Mouse (Mus musculus) lung, postnatal 0 days (tissue): ENCODE measurements around the gene Gtpbp6. TPM values are rescaled to one million over a fixed set of nuclear protein-coding genes. Genes with fewer than 3 reads are reported as not detected.
A peak's percentile ranks its signal among the peaks of the same experiment; 100 is the strongest.
"Not testable (repeated sequence)": the region's sequence is repeated elsewhere in the genome, so short reads cannot be mapped to it uniquely, and the experiment has no call there.

Source experiments
- ATAC-seq: fragments of 200-750 bp; cut with Nextera tagmentation; 2 replicates; pipeline ENCODE4 v1.8.0; 2017; ENCODE audit warnings: moderate library complexity
- DNase-seq: peaks from one replicate; pipeline ENCODE4 v3.0.0-alpha.2; 2016; ENCODE audit warnings: low spot score
- H3K27ac ChIP-seq: fragments of 300-500 bp; sonication (generic); 2 replicates; pipeline ENCODE4 v1.5.1; 2014; ENCODE audit warnings: antibody characterized with exemption, mild to moderate bottlenecking, low read length, mixed read lengths
- H3K27me3 ChIP-seq: fragments of 300-500 bp; sonication (generic); replicated peaks from 2 replicates; pipeline ENCODE4 v1.6.1; 2014; ENCODE audit warnings: low read length, mixed read lengths; ENCODE audit not compliant: insufficient read depth
- H3K36me3 ChIP-seq: fragments of 300-500 bp; sonication (generic); 2 replicates; pipeline ENCODE4 v1.6.1; 2014; ENCODE audit warnings: low read length, mixed read lengths; ENCODE audit not compliant: insufficient read depth
- H3K4me1 ChIP-seq: fragments of 300-500 bp; sonication (generic); 2 replicates; pipeline ENCODE4 v1.6.1; 2014; ENCODE audit warnings: antibody characterized with exemption, low read depth, low read length, mixed read lengths; ENCODE audit not compliant: insufficient read depth
- H3K4me2 ChIP-seq: fragments of 300-500 bp; sonication (generic); replicated peaks from 2 replicates; pipeline ENCODE4 v1.6.1; 2014; ENCODE audit warnings: low read depth, mild to moderate bottlenecking, low read length, moderate library complexity, mixed read lengths
- H3K4me3 ChIP-seq: fragments of 300-500 bp; sonication (generic); 2 replicates; pipeline ENCODE4 v1.5.1; 2014; ENCODE audit warnings: low read depth, low read length
- H3K9ac ChIP-seq: fragments of 300-500 bp; sonication (generic); replicated peaks from 2 replicates; pipeline ENCODE4 v1.6.1; 2014; ENCODE audit warnings: low read depth, mild to moderate bottlenecking
- H3K9me3 ChIP-seq: fragments of 300-500 bp; sonication (generic); 2 replicates; pipeline ENCODE4 v1.6.1; 2016; ENCODE audit warnings: low read length, mixed read lengths
- CTCF ChIP-seq: IDR thresholded peaks from 2 replicates; pipeline ENCODE4 v1.5.1; 2016; ENCODE audit warnings: antibody characterized with exemption, mild to moderate bottlenecking
- EP300 ChIP-seq: IDR thresholded peaks from 2 replicates; pipeline ENCODE4 v1.6.1; 2016; ENCODE audit warnings: antibody characterized with exemption, mild to moderate bottlenecking, control low read depth
- WGBS: fragments of 180-500 bp; shearing (Covaris S2); extraction: QIAGEN DNeasy Blood & Tissue Kit; methylation state at CpG from one replicate; pipeline ENCODE4 v1.1.7; 2014; 5-methylcytosine and 5-hydroxymethylcytosine counted together
- polyA plus RNA-seq: library from polyadenylated mRNA; unstranded; fragments of >200 nt; fragmentation: Nextera tagmentation; extraction: Ambion mirVana; gene quantifications from 2 replicates; pipeline ENCODE4 v1.2.1, GENCODE M21; 2015

Gene Gtpbp6
- polyA plus RNA-seq, 1 experiment from 2014 or later = 30.9 TPM

DNA sequence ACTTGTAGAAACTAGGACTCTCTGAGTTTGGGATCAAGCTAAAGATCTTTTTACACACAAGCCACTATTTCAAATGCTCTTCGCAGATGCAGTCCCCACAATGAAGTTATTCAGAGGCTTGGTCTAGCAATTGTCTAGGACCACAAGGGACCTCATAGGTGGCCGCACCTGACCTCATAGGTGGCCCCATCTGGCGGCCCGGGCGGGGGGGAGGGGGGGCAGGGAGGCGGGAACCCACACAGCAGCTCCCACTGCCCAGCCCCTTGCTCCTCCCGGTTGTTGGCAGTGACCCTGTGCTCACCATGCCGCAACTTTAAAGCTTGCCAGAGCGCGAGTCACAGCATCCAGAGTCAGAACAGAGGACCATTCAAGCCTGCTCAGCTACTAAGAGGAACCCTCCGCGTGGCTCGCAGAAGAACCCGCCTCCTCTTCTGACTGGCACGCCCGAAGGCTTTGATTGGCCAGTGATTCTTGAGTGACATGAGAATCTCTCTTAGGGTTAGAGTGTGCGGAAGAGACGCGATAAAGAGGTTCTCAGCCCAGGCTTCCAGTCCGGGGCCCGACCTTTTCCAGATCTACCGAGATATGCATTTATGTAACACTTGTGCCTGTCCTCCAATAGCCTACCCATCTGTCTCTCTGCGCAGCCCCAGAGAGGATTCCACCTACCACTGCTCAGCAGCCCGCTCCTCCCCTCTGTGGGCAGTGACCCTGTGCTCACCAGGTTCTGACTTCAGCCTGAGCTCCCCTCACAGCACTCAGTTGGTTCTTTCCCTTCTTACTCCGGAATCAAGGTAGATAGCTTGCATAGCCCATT is 13.8 kb downstream of the Gtpbp6 start, which contains the start of gene Gm35315:
Gm35315 (minus strand) TSS at position 391 of the 817 bp plus-strand sequence.
- H3K4me2 ChIP-seq = peak within 1 kb of the TSS; percentile 72
- peak; percentile 96 for ATAC-seq
- TF ChIP-seq EP300 (no peak), CTCF (no peak)
- H3K4me3 ChIP-seq = peak within 1 kb of the TSS; percentile 50
- H3K4me1 ChIP-seq = no peaks in the 10 kb centered on the region
- DNase-seq = peak; percentile 95
- no peaks in the 10 kb centered on the region for H3K36me3 ChIP-seq
- H3K9ac ChIP-seq = peak within 1 kb of the TSS; percentile 43; the same call in 1 of the 2 replicates
- WGBS = 2% methylated on average over 25 of the region's 25 CpGs
- H3K27me3 ChIP-seq = no peaks in the 10 kb centered on the region
- H3K9me3 ChIP-seq = no peaks in the 10 kb centered on the region
- peak within 1 kb of the TSS; percentile 74 for H3K27ac ChIP-seq

DNA sequence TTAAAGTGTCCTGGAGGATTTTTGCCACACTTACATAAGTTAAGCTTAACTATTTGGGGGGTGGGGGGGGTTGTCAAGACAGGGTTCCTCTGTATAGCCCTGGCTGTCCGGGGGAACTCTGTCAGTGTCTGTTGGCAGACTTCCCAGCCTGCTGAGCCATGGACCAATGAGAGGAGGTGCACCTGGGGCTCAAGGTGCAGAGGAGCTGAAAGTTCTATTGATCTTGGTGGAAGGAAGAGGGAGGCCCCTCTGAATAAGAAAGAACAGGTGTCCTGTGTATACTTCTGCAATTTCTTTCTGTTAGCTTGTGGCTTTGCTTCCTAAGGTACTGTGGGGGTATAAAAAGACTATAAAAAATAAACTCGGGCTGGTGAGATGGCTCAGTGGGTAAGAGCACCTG is 16.5 kb downstream of the Gtpbp6 start:
- Histone ChIP-seq H3K9ac (no peak overlapping the region), H3K4me1 (no peaks in the 10 kb centered on the region), H3K36me3 (no peaks in the 10 kb centered on the region), H3K9me3 (no peaks in the 10 kb centered on the region), H3K4me3 (no peak overlapping the region), H3K4me2 (no peak overlapping the region), H3K27ac (no peak overlapping the region), H3K27me3 (no peaks in the 10 kb centered on the region)
- ATAC-seq (no peak), DNase-seq (no peak)
- WGBS = 36% methylated on average over 2 of the region's 2 CpGs
- TF ChIP-seq CTCF = no peak
- TF ChIP-seq EP300 = no peak

DNA sequence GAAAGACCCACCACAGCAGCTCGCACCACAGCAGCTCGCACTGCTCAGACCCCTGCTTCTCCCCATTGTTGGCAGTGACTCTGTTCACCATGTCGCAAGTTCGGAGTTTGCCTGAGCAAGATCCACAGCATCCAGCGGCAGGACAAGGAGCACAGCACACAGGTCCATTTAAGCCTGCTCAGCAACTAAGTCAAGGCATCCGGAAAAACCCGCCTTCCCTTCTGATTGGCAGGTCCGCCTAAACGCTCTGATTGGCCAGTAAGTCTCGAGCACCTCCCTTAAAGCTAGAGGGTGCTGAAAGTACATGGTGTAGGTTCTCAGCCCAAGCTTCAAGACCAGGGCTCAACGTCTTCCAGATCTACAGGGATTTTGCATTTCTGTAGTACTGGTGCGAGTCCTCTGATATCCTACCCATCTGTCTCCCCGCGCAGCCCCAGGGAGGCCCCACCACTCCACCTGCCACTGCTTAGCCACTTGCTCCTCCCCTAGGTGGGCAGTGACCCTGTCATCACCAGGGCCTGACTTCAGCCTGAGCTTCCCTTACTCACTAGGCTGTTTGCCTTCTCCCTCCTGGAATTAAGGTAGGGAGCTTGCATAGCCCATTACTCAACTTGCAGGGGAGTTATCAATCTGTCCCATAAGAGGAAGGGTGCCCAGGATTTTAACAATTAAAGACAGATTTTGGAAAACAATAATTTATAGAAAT is 21.7 kb downstream of the Gtpbp6 start:
- Histone ChIP-seq H3K27me3 (no peaks in the 10 kb centered on the region), H3K4me3 (no peak overlapping the region), H3K4me1 (no peaks in the 10 kb centered on the region), H3K27ac (no peak overlapping the region), H3K9ac (no peak overlapping the region), H3K4me2 (no peak overlapping the region), H3K9me3 (no peaks in the 10 kb centered on the region), H3K36me3 (no peaks in the 10 kb centered on the region)
- TF ChIP-seq EP300 (no peak), CTCF (no peak)
- 34% methylated on average over 14 of the region's 14 CpGs for WGBS
- ATAC-seq (no peak), DNase-seq (no peak)

DNA sequence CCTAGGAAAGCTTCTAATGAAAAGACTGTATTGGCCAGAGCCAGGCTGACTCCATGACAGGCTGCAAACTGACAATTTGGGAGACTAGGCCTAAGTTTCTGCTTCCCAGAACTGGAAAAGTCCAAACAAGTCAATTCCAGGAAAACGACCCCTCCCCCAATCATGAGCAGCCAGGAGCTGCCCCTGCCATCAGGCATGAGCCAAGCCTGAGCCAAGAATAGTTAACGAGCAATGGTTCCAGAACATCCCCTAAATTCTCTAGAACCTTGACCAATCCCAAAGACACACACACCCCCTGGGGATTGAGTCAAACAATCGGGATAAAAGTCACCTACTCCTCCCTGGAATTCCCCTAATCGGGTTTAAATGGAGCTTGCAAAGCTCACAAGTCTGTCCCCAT is 25.0 kb downstream of the Gtpbp6 start:
- H3K4me2 ChIP-seq = no peak overlapping the region
- TF ChIP-seq EP300 (no peak), CTCF (no peak)
- 79% methylated on average over 4 of the region's 4 CpGs for WGBS
- no peak for ATAC-seq
- H3K4me3 ChIP-seq = no peak overlapping the region
- H3K9me3 ChIP-seq = peaks cover 8% of the 10 kb centered on the region
- no peak for DNase-seq
- no peak overlapping the region for H3K9ac ChIP-seq
- H3K4me1 ChIP-seq = no peaks in the 10 kb centered on the region
- no peaks in the 10 kb centered on the region for H3K36me3 ChIP-seq
- H3K27me3 ChIP-seq = no peaks in the 10 kb centered on the region
- no peak overlapping the region for H3K27ac ChIP-seq

DNA sequence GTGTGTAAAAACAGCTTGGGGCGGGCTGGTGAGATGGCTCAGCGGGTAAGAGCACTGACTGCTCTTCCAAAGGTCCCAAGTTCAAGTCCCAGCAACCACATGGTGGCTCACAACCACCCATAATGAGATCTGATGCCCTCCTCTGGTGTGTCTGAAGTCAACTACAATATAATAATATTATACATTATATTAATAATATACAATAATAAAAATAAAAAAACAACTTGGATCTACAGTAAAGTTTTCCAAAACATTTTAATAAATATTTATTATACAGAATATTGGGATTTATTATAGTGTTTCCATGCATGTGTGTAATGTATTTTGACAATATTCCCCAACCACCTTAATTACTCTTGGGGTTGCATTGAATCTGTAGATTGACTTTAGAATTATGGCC is 35.6 kb downstream of the Gtpbp6 start, which contains the start of gene Gm17655:
Gm17655 (minus strand) TSS at position 101 of the 400 bp plus-strand sequence.
- ATAC-seq, H3K9me3 ChIP-seq, H3K36me3 ChIP-seq, H3K4me3 ChIP-seq, H3K9ac ChIP-seq, DNase-seq, H3K4me2 ChIP-seq, H3K27me3 ChIP-seq, H3K27ac ChIP-seq, H3K4me1 ChIP-seq: not testable (repeated sequence)
- 62% methylated on average over 2 of the region's 2 CpGs for WGBS

DNA sequence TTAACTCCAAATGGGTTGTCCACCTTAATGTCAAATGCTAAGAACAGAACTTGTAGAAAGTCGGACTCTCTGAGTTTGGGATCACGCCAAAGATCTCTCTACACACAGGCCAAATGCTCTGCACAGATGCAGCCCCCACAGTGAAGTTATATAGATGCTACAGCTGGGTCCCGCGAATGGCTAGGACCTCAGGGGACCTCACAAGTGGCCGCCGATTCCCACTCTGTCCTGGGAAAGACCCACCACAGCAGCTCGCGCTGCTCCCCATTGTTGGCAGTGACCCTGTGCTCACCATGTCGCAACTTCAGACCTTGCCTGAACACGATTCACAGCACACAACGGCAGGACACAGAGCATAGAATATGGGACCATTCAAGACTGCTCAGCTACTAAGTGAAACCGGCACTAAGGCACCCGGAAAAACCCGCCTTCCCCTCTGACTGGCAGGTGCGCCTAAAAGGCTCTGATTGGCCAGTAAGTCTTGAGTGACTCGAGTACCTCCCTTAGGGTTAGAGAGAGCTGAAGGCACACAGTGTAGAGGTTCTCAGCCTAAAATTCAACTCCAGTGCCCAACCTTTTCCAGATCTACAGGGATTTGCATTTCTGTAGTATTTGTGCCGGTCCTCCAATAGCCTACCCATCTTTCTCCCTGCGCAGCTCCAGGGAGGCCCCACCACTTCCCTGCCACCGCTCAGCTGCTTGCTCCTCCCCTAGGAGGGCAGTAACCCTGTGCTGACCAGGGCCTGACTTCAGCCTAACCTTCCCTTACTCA is 50.2 kb downstream of the Gtpbp6 start:
- DNase-seq = peak; percentile 91
- Histone ChIP-seq H3K4me1 (no peaks in the 10 kb centered on the region), H3K9ac (peak overlapping the region; percentile 51), H3K36me3 (no peaks in the 10 kb centered on the region), H3K4me2 (peak overlapping the region; percentile 63), H3K9me3 (no peaks in the 10 kb centered on the region), H3K27ac (peak overlapping the region; percentile 44; the same call in 1 of the 2 replicates), H3K4me3 (peak overlapping the region; percentile 53), H3K27me3 (no peaks in the 10 kb centered on the region)
- TF ChIP-seq CTCF (no peak), EP300 (no peak)
- 2% methylated on average over 19 of the region's 19 CpGs for WGBS
- ATAC-seq = peak; percentile 99

Other genes starting within 250 kb of the Gtpbp6 start
- gene Gm15446, start 184.8 kb downstream of the Gtpbp6 start, polyA plus RNA-seq = 0.24 and 0.64 TPM in 2 replicates
- gene Zfp932, start 111.7 kb downstream of the Gtpbp6 start, polyA plus RNA-seq = 11.2 and 13.5 TPM in 2 replicates
- gene Gm17655, start 35.7 kb downstream of the Gtpbp6 start, polyA plus RNA-seq = 1.6 and 2.0 TPM in 2 replicates
- gene Gm35315, start 13.8 kb downstream of the Gtpbp6 start, polyA plus RNA-seq = 0.23 and 0.26 TPM in 2 replicates
- gene Plcxd1, start 8.2 kb downstream of the Gtpbp6 start, polyA plus RNA-seq = 1.1 TPM in 2 replicates
- gene Zfp605, start 1.9 kb upstream of the Gtpbp6 start, polyA plus RNA-seq = 2.6 and 3.0 TPM in 2 replicates
- 32.8 and 37.0 TPM in 2 replicates for gene Chfr, start 27.6 kb upstream of the Gtpbp6 start, polyA plus RNA-seq
- 9.1 and 11.0 TPM in 2 replicates for gene Golga3, start 68.5 kb upstream of the Gtpbp6 start, polyA plus RNA-seq
- gene Ankle2, start 122.8 kb upstream of the Gtpbp6 start, polyA plus RNA-seq = 15.5 and 18.0 TPM in 2 replicates
- gene Pgam5, start 161.7 kb upstream of the Gtpbp6 start, polyA plus RNA-seq = 32.0 and 33.6 TPM in 2 replicates
- gene Pxmp2, start 178.0 kb upstream of the Gtpbp6 start, polyA plus RNA-seq = 12.8 and 14.4 TPM in 2 replicates
- gene Pole, start 178.1 kb upstream of the Gtpbp6 start, polyA plus RNA-seq = 2.2 and 2.4 TPM in 2 replicates
- 3.5 and 3.8 TPM in 2 replicates for gene P2rx2, start 235.0 kb upstream of the Gtpbp6 start, polyA plus RNA-seq
- gene Lrcol1, start 236.5 kb upstream of the Gtpbp6 start, polyA plus RNA-seq = 2.0 and 2.1 TPM in 2 replicates